Comparison of ENCODE assay signal across 10 mouse cellular contexts in genomic region chr7:46508590-46509318, GRCm38 (mm10).
A peak's percentile ranks its signal among the peaks of the same experiment; 100 is the strongest.
DNase-seq lines count a peak whose midpoint lies in the region; ATAC-seq lines count a peak whose summit lies in the region.
"Had no signal": no experiment of that assay in that cellular context is flagged by ENCODE, and none has a peak within 500 bp of the region (broad histone marks: within the 10 kb centered on the region; RNA-seq: fewer than 3 reads in every experiment).

No protein-coding gene starts in this region.

- H3K27ac ChIP-seq in kidney, embryonic 16.5 days (ENCODE audit: low read length), result peak overlapping the region; percentile 24; the same call in 1 of the 2 replicates
- H3K27ac ChIP-seq in forebrain, embryonic 10.5 days, result peak overlapping the region; percentile 70
- H3K27ac ChIP-seq in hindbrain, embryonic 15.5 days (replicated peaks), result peak overlapping the region; percentile 84
- H3K27ac ChIP-seq in midbrain, embryonic 16.5 days (ENCODE audit: low read length), result peak overlapping the region; percentile 77
- H3K27ac ChIP-seq: limb, embryonic 15.5 days had no signal

- H3K27me3 ChIP-seq in kidney, embryonic 16.5 days (ENCODE audit: insufficient read depth, low read length), result no peaks in the 10 kb centered on the region
- H3K27me3 ChIP-seq in forebrain, embryonic 10.5 days (ENCODE audit: poor library complexity, severe bottlenecking), result no peaks in the 10 kb centered on the region
- no peaks in the 10 kb centered on the region for H3K27me3 ChIP-seq in hindbrain, embryonic 15.5 days
- H3K27me3 ChIP-seq in midbrain, embryonic 16.5 days (ENCODE audit: control insufficient read depth, insufficient read depth, low read depth, low read length), result no peaks in the 10 kb centered on the region
- H3K27me3 ChIP-seq: limb, embryonic 15.5 days had no signal

- 42% methylated on average over 12 of the region's 12 CpGs for WGBS in kidney, embryonic 16.5 days
- WGBS in forebrain, embryonic 10.5 days, result 80% methylated on average over 12 of the region's 12 CpGs
- WGBS in hindbrain, embryonic 15.5 days, result 24% methylated on average over 12 of the region's 12 CpGs
- 48% methylated on average over 12 of the region's 12 CpGs for WGBS in midbrain, embryonic 16.5 days

- H3K4me3 ChIP-seq in kidney, embryonic 16.5 days (ENCODE audit: low read length), result no peak overlapping the region
- no peak overlapping the region for H3K4me3 ChIP-seq in forebrain, embryonic 10.5 days
- H3K4me3 ChIP-seq in hindbrain, embryonic 15.5 days, result no peak overlapping the region
- H3K4me3 ChIP-seq in midbrain, embryonic 16.5 days (ENCODE audit: low read depth, low read length), result no peak overlapping the region
- H3K4me3 ChIP-seq: limb, embryonic 15.5 days had no signal

- no peak overlapping the region for H3K9ac ChIP-seq in kidney, embryonic 16.5 days (replicated peaks; ENCODE audit: low read length)
- no peak overlapping the region for H3K9ac ChIP-seq in hindbrain, embryonic 15.5 days
- H3K9ac ChIP-seq in midbrain, embryonic 16.5 days (ENCODE audit: low read depth, low read length), result no peak overlapping the region
- H3K9ac ChIP-seq: limb, embryonic 15.5 days had no signal

- no peaks in the 10 kb centered on the region for H3K36me3 ChIP-seq in kidney, embryonic 16.5 days (ENCODE audit: insufficient read depth, low read length)
- H3K36me3 ChIP-seq in forebrain, embryonic 10.5 days (replicated peaks), result no peaks in the 10 kb centered on the region
- no peaks in the 10 kb centered on the region for H3K36me3 ChIP-seq in hindbrain, embryonic 15.5 days
- H3K36me3 ChIP-seq in midbrain, embryonic 16.5 days (ENCODE audit: control insufficient read depth, insufficient read depth, low read length), result no peaks in the 10 kb centered on the region
- H3K36me3 ChIP-seq: limb, embryonic 15.5 days had no signal

- DNase-seq in kidney, adult 8-10 months, result no peak
- no peak for DNase-seq in forebrain, embryonic 10.5 days (ENCODE audit: extremely low spot score, low spot score)
- no peak for DNase-seq in B cell, adult 2 months
- no peak for DNase-seq in adrenal gland, postnatal 25 days
- DNase-seq: thymus, adult 18-20 months had no signal

- no peaks in the 10 kb centered on the region for H3K9me3 ChIP-seq in kidney, embryonic 16.5 days (ENCODE audit: low read length)
- no peaks in the 10 kb centered on the region for H3K9me3 ChIP-seq in forebrain, embryonic 10.5 days
- no peaks in the 10 kb centered on the region for H3K9me3 ChIP-seq in hindbrain, embryonic 15.5 days
- no peaks in the 10 kb centered on the region for H3K9me3 ChIP-seq in midbrain, embryonic 16.5 days (replicated peaks; ENCODE audit: control insufficient read depth, low read length, poor library complexity, severe bottlenecking)
- H3K9me3 ChIP-seq: limb, embryonic 15.5 days had no signal

- H3K4me1 ChIP-seq in kidney, embryonic 16.5 days (ENCODE audit: insufficient read depth, low read length), result peaks cover 8% of the 10 kb centered on the region; the same call in 1 of the 2 replicates
- peaks cover 30% of the 10 kb centered on the region for H3K4me1 ChIP-seq in forebrain, embryonic 10.5 days
- H3K4me1 ChIP-seq in hindbrain, embryonic 15.5 days (replicated peaks), result peaks cover 37% of the 10 kb centered on the region
- peaks cover 19% of the 10 kb centered on the region for H3K4me1 ChIP-seq in midbrain, embryonic 16.5 days (ENCODE audit: control insufficient read depth, insufficient read depth, low read length)

- no peak for ATAC-seq in kidney, embryonic 16.5 days (ENCODE audit: low FRiP score, low TSS enrichment)
- no peak; the same call in 1 of the 2 replicates for ATAC-seq in hindbrain, embryonic 15.5 days (ENCODE audit: low FRiP score, low read depth)
- ATAC-seq in midbrain, embryonic 16.5 days, result peak; percentile 19
- ATAC-seq in megakaryocyte, adult 5-6 weeks (ENCODE audit: poor library complexity, severe bottlenecking), result no peak

- H3K4me2 ChIP-seq in kidney, embryonic 16.5 days (replicated peaks; ENCODE audit: low read depth, low read length), result no peak overlapping the region
- peak overlapping the region; percentile 47; the same call in 1 of the 2 replicates for H3K4me2 ChIP-seq in hindbrain, embryonic 15.5 days
- peak overlapping the region; percentile 49; the same call in 1 of the 2 replicates for H3K4me2 ChIP-seq in midbrain, embryonic 16.5 days (ENCODE audit: low read length)
- H3K4me2 ChIP-seq: limb, embryonic 15.5 days had no signal

Comparison
In these comparisons a context has a peak if more than half of its experiments do, and no peak if none do; other contexts are left out.
1. H3K27ac ChIP-seq: peak in every context shown above with its lines; median percentile 84 in hindbrain, embryonic 15.5 days; 77 in midbrain, embryonic 16.5 days; 70 in forebrain, embryonic 10.5 days; 24 in kidney, embryonic 16.5 days.